Mouse (Mus musculus) CH12.LX (cell line): Measurements from ENCODE around the gene Pnrc2. TPM values are rescaled to one million over a fixed set of nuclear protein-coding genes. Genes with fewer than 3 reads are reported as not detected.

Source experiments
- DNase-seq: peaks from one replicate; pipeline ENCODE4 v3.0.0-alpha.2; 2013; ENCODE audit errors: extremely low read depth
- H3K27ac ChIP-seq: 2 replicates; pipeline ENCODE4 v1.5.1; 2012; ENCODE audit warnings: low read depth, mild to moderate bottlenecking, control low read depth, moderate library complexity; ENCODE audit not compliant: insufficient read depth
- H3K27me3 ChIP-seq: replicated peaks from 2 replicates; pipeline ENCODE3; 2012; ENCODE audit warnings: inconsistent platforms
- H3K36me3 ChIP-seq, 2 experiments: replicated peaks in 1 of 2; 2 replicates each; pipeline versions ENCODE3 to v1.6.1; 2012; ENCODE audit warnings: inconsistent platforms in 1 of 2, low read length in 1 of 2, mild to moderate bottlenecking in 1 of 2, mixed read lengths in 1 of 2, moderate library complexity in 1 of 2; ENCODE audit not compliant: control insufficient read depth in 1 of 2, insufficient read depth in 1 of 2
- H3K4me1 ChIP-seq, 2 experiments: 2 replicates each; pipeline ENCODE4 v1.6.1; 2012; ENCODE audit warnings: inconsistent platforms in 1 of 2, moderate library complexity in 1 of 2; ENCODE audit not compliant: insufficient read depth in 2 of 2, control insufficient read depth in 1 of 2
- H3K4me2 ChIP-seq: 2 replicates; pipeline ENCODE4 v1.6.1; 2012; ENCODE audit warnings: low read depth, mild to moderate bottlenecking, control low read depth; ENCODE audit not compliant: poor library complexity, insufficient read depth, severe bottlenecking
- H3K4me3 ChIP-seq, 3 experiments: fragments of 150-350 bp in 1 of 3; sonication (generic) in 1 of 3; replicated peaks in 1 of 3; 2 replicates each; pipeline versions ENCODE3 to v1.5.1; 2011 to 2012; ENCODE audit warnings: low read depth in 2 of 3, low read length in 2 of 3, mild to moderate bottlenecking in 2 of 3, moderate library complexity in 2 of 3, control low read depth in 1 of 3, improper control_type of control experiment in 1 of 3, inconsistent platforms in 1 of 3, mixed read lengths in 1 of 3; ENCODE audit not compliant: poor library complexity in 1 of 3
- H3K79me2 ChIP-seq: replicated peaks from 2 replicates; pipeline ENCODE4 v1.6.1; 2012; ENCODE audit warnings: mild to moderate bottlenecking, moderate library complexity; ENCODE audit not compliant: control insufficient read depth, poor library complexity, insufficient read depth, severe bottlenecking; ENCODE audit errors: extremely low read depth
- H3K9ac ChIP-seq: 2 replicates; pipeline ENCODE4 v1.6.1; 2012; ENCODE audit warnings: low read depth, mild to moderate bottlenecking, control low read depth, moderate library complexity; ENCODE audit not compliant: insufficient read depth
- H3K9me3 ChIP-seq: replicated peaks from 2 replicates; pipeline ENCODE3; 2012; ENCODE audit warnings: low read length, inconsistent platforms, mixed read lengths
- CHD1 ChIP-seq: IDR thresholded peaks from 2 replicates; pipeline ENCODE4 v1.6.1; 2012; ENCODE audit warnings: low read depth, low read length, improper control_type of control experiment, inconsistent platforms
- ELF1 ChIP-seq: IDR thresholded peaks from 2 replicates; pipeline ENCODE4 v1.6.1; 2014; ENCODE audit warnings: low read depth, mild to moderate bottlenecking, inconsistent platforms, low read length, improper control_type of control experiment
- GABPA ChIP-seq: IDR thresholded peaks from 2 replicates; pipeline ENCODE4 v1.6.1; 2012; ENCODE audit warnings: low read depth, low read length, improper control_type of control experiment, inconsistent platforms; ENCODE audit not compliant: insufficient replicate concordance
- HCFC1 ChIP-seq: IDR thresholded peaks from 2 replicates; pipeline ENCODE4 v1.6.1; 2012; ENCODE audit warnings: low read depth, mild to moderate bottlenecking, inconsistent platforms, low read length, improper control_type of control experiment
- JUN ChIP-seq: IDR thresholded peaks from 2 replicates; pipeline ENCODE4 v1.6.1; 2011; ENCODE audit warnings: low read depth, mild to moderate bottlenecking, low read length, improper control_type of control experiment, moderate library complexity; ENCODE audit not compliant: insufficient read depth
- JUND ChIP-seq: conservative IDR thresholded peaks from 2 replicates; pipeline ENCODE4 v1.6.1; 2011; ENCODE audit warnings: low read depth, low read length, improper control_type of control experiment
- KAT2A ChIP-seq: IDR thresholded peaks from 2 replicates; pipeline ENCODE4 v1.6.1; 2012; ENCODE audit warnings: low read length, improper control_type of control experiment, inconsistent platforms; ENCODE audit not compliant: insufficient replicate concordance
- MAZ ChIP-seq: IDR thresholded peaks from 2 replicates; pipeline ENCODE4 v1.6.1; 2012; ENCODE audit warnings: low read depth, mild to moderate bottlenecking, inconsistent platforms, low read length, improper control_type of control experiment, moderate library complexity
- MEF2A ChIP-seq: IDR thresholded peaks from 2 replicates; pipeline ENCODE4 v1.6.1; 2014; ENCODE audit warnings: low read depth, mild to moderate bottlenecking, inconsistent platforms, low read length, improper control_type of control experiment, borderline replicate concordance
- MYC ChIP-seq: IDR thresholded peaks from 2 replicates; pipeline ENCODE4 v1.6.1; 2011; ENCODE audit warnings: low read depth, mild to moderate bottlenecking, improper control_type of control experiment, low read length
- PAX5 ChIP-seq: IDR thresholded peaks from 2 replicates; pipeline ENCODE4 v1.6.1; 2012; ENCODE audit warnings: low read length, inconsistent platforms, mixed read lengths
- POLR2A ChIP-seq: IDR thresholded peaks from 2 replicates; pipeline ENCODE4 v1.6.1; 2011; ENCODE audit warnings: low read depth, mild to moderate bottlenecking, improper control_type of control experiment, low read length
- RCOR1 ChIP-seq: conservative IDR thresholded peaks from 2 replicates; pipeline ENCODE4 v1.6.1; 2012; ENCODE audit warnings: low read depth, mild to moderate bottlenecking, inconsistent platforms, low read length, improper control_type of control experiment
- TBP ChIP-seq: conservative IDR thresholded peaks from 2 replicates; pipeline ENCODE4 v1.6.1; 2011; ENCODE audit warnings: low read depth, low read length, improper control_type of control experiment
- TCF12 ChIP-seq: IDR thresholded peaks from 2 replicates; pipeline ENCODE4 v1.6.1; 2014; ENCODE audit warnings: low read depth, mild to moderate bottlenecking, inconsistent platforms, low read length, improper control_type of control experiment
- UBTF ChIP-seq: IDR thresholded peaks from 2 replicates; pipeline ENCODE4 v1.6.1; 2012; ENCODE audit warnings: low read depth, mild to moderate bottlenecking, inconsistent platforms, low read length, improper control_type of control experiment, moderate library complexity
- USF1 ChIP-seq: IDR thresholded peaks from 2 replicates; pipeline ENCODE4 v1.6.1; 2014; ENCODE audit warnings: low read depth, mild to moderate bottlenecking, inconsistent platforms, low read length, improper control_type of control experiment
- ZMIZ1 ChIP-seq: IDR thresholded peaks from 2 replicates; pipeline ENCODE4 v1.6.1; 2012; ENCODE audit warnings: low read depth, mild to moderate bottlenecking, inconsistent platforms, low read length, improper control_type of control experiment
- ZNF384 ChIP-seq: IDR thresholded peaks from 2 replicates; pipeline ENCODE4 v1.6.1; 2012; ENCODE audit warnings: low read depth, low read length, improper control_type of control experiment, inconsistent platforms
- dilution Hi-C: fragments of 300-500 bp; cut with MboI; formaldehyde crosslinking; loops from 2 replicates; pipeline ENCODE4 v1.14.3; 2020; ENCODE audit warnings: low sequenced_read_pairs; ENCODE audit not compliant: extremely low pct_unique_long_range_greater_than_20kb, extremely low pct_ligation_motif_present
- in situ Hi-C: fragments of 300-500 bp; cut with MboI; formaldehyde crosslinking; loops from 3 replicates; pipeline ENCODE4 v1.14.3; 2019; ENCODE audit warnings: low sequenced_read_pairs, low pct_ligation_motif_present, low pct_unique_long_range_greater_than_20kb, mixed read lengths
- polyA plus RNA-seq: library from polyadenylated mRNA; unstranded; fragments of >175 nt; gene quantifications from 2 replicates; pipeline ENCODE4 v1.2.1, GENCODE M21; 2012; ENCODE audit warnings: low read depth; ENCODE audit not compliant: insufficient read length
- total RNA-seq, 2 experiments: library from RNA; depleted of rRNA; stranded (reverse); fragments of 300-350 nt in 1 of 2; fragments of >200 nt in 1 of 2; gene quantifications; 2 replicates each; pipeline ENCODE4 v1.2.3; 2012 to 2014

Gene Pnrc2
- total and polyA plus RNA-seq, 3 experiments, result 30.5 to 46.9 (median 32.8) TPM

GRCm38 (mm10) chr4:135880018-135880417 is 6.4 kb upstream of the Pnrc2 start:
- Histone ChIP-seq H3K27me3 (no peaks in the 10 kb centered on the region), H3K4me3 (no peak overlapping the region), H3K36me3 (no peaks in the 10 kb centered on the region), H3K9me3 (no peaks in the 10 kb centered on the region), H3K79me2 (no peaks in the 10 kb centered on the region), H3K9ac (no peak overlapping the region), H3K4me2 (no peak overlapping the region), H3K27ac (no peak overlapping the region), H3K4me1 (peaks cover 12 to 52% of the 10 kb centered on the region in 2 experiments)
- no peak for DNase-seq
- TF ChIP-seq TCF12, result no peak
- in situ Hi-C loops (loop anchor here (10.0 kb wide), 1 partner anchor 65 kb away; the partner anchor contains the start of gene Hmgcl), dilution Hi-C loops (no loop called here)

- in situ Hi-C loops (no loop called here), dilution Hi-C loops (no loop called here)
Measured at GRCm38 (mm10) chr4:135879021-135879420, 5.4 kb upstream of the Pnrc2 start.

GRCm38 (mm10) chr4:135877742-135878141 is 4.1 kb upstream of the Pnrc2 start:
- no peak for DNase-seq
- dilution Hi-C loops (no loop called here), in situ Hi-C loops (no loop called here)

More at GRCm38 (mm10) chr4:135879021-135879420, 5.4 kb upstream of the Pnrc2 start:
- TF ChIP-seq ZNF384 (no peak), TCF12 (no peak), RCOR1 (no peak), KAT2A (no peak), TBP (no peak), USF1 (no peak), PAX5 (no peak), ZMIZ1 (no peak), MEF2A (no peak), GABPA (no peak), ELF1 (no peak), MAZ (no peak), JUN (no peak), UBTF (no peak), CHD1 (no peak)
- H3K79me2 ChIP-seq, result no peaks in the 10 kb centered on the region
- H3K9ac ChIP-seq, result no peak overlapping the region
- H3K4me3 ChIP-seq, result no peak overlapping the region
- H3K9me3 ChIP-seq, result no peaks in the 10 kb centered on the region
- no peak overlapping the region for H3K4me2 ChIP-seq
- peaks cover 13 to 53% of the 10 kb centered on the region in 2 experiments for H3K4me1 ChIP-seq
- H3K27ac ChIP-seq, result no peak overlapping the region
- no peaks in the 10 kb centered on the region for H3K36me3 ChIP-seq
- no peak for DNase-seq
- H3K27me3 ChIP-seq, result no peaks in the 10 kb centered on the region

More at GRCm38 (mm10) chr4:135877742-135878141, 4.1 kb upstream of the Pnrc2 start:
- Histone ChIP-seq H3K27ac (no peak overlapping the region), H3K4me3 (no peak overlapping the region), H3K9ac (no peak overlapping the region), H3K36me3 (peaks cover 0 to under 1% of the 10 kb centered on the region in 2 experiments), H3K79me2 (peaks cover 6% of the 10 kb centered on the region), H3K4me2 (no peak overlapping the region), H3K9me3 (no peaks in the 10 kb centered on the region), H3K27me3 (no peaks in the 10 kb centered on the region), H3K4me1 (peaks cover 10 to 43% of the 10 kb centered on the region in 2 experiments)
- TF ChIP-seq JUND (no peak), HCFC1 (no peak), MEF2A (no peak), POLR2A (no peak), MYC (no peak)
